Mouse (Mus musculus): ENCODE results near the gene Pole4.
A peak's percentile ranks its signal among the peaks of the same experiment; 100 is the strongest.

The Pole4 gene

GRCm38 (mm10) chr6:82705221-82705620 lies at the start of gene Pole4:
TSS of gene Pole4 (minus strand) at chr6:82705365.
- DNase-seq (ENCODE audit: low spot score in 2 of 2): no peak

- DNase-seq (ENCODE audit: low spot score in 2 of 2): no peak
These were observed 49.6 kb upstream of the Pole4 start for GRCm38 (mm10) chr6:82754769-82755168.

DNA sequence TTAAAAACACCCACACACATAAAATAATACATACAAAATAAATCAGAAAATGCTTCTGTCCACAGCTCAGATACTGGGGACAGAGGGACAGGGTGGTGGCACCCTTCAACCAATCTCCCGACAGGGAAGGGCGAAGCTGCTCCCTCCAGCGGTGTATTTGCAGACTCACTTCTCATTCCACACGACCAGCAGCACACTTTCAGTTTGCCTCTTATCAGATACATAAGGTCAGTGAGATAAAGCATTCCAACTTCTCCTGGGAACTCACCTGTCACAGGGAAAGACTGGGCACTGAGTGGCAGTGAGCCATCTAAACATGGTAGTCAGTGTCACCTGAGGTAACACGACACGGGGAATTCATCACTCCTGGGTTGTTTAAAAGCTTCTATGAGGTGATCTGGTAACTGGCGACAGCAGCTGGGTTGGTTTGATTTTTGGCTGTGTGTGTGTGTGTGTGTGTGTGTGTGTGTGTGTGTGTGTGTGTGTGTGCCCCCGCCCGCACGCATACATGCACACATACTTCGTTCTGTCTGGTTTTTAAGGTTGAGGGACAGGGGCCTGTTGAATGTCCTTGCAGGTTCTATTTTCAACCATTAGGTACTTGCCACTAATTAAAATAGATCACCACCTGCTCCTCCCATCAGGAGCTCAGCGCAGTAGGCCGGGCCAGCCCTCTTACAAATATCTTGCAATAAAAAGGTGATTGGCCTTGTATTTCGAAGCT lies 48.6 kb upstream of the Pole4 start:
- no peak for DNase-seq (ENCODE audit: low spot score in 2 of 2)

GRCm38 (mm10) chr6:82753061-82753460 lies 47.9 kb upstream of the Pole4 start:
- DNase-seq (ENCODE audit: low spot score in 2 of 2): peak in 1 of 2 experiments; percentile 56

DNA sequence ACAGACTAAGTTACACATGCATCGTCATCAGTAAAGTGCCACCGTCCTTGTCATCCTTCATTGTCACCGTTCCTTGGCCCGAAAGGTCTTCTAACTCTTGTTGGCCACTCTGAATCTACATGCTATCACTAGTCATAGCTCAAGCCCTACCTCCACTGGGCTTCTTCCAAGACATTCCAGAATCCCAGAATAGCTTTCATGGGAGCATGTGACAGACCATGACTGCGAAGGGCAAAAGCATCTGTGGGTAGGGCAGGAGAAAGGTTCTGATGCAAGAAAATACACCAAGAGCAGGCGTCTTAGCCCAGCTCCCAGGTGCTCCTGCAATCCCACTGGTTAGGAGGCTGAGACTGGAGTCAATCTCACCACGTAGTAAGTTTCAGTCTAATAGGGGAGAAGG lies 46.6 kb upstream of the Pole4 start:
- DNase-seq (ENCODE audit: low spot score in 2 of 2): no peak

GRCm38 (mm10) chr6:82751031-82751430 lies 45.9 kb upstream of the Pole4 start:
- DNase-seq (ENCODE audit: low spot score in 2 of 2): no peak

DNA sequence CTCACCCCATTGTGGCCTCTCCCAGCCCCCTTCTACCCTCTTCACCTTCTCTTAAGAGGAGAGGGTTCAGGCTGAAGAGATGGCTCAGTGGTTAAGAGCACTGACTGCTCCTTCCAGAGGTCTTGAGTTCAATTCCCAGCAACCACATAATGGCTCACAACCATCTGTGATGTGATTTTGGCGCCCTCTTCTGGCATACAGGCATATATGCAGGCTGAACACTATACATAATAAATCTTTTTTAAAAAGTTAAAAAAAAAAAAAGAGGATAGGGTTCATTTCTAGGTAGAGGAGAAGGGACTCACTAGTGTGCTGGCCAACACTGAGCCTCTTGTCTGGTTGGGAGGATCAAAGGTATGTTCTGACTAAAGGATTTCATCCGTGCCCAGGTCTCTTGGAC lies 44.9 kb upstream of the Pole4 start:
- DNase-seq (ENCODE audit: low spot score in 2 of 2): no peak

GRCm38 (mm10) chr6:82748106-82748672 lies 43.0 kb upstream of the Pole4 start:
- no peak for DNase-seq (ENCODE audit: low spot score in 2 of 2)

DNA sequence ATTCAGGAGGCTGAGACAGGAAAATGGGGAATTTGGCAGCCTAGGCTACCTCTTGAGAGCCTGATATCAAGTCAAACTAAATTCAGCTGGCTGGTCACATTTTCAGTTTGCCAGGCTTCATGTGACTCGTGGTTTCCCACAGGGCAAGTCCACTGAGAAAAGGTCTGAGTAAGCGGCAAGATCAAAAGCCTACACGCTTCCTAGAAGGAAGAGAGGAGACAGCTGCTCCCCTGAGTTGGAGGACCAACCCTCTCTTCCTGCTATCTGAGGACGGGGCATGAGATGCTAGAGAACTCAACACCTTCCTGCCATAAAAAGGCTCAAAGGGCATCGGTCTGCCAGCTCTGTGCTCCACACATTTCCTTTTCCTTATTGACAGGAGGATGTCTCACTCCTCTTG lies 41.9 kb upstream of the Pole4 start:
- no peak for DNase-seq (ENCODE audit: low spot score in 2 of 2)

- no peak for DNase-seq (ENCODE audit: low spot score in 2 of 2)
These were observed 39.4 kb upstream of the Pole4 start for GRCm38 (mm10) chr6:82744553-82744952.

GRCm38 (mm10) chr6:82741518-82741880 lies 36.3 kb upstream of the Pole4 start:
- DNase-seq (ENCODE audit: low spot score in 2 of 2): no peak

DNA sequence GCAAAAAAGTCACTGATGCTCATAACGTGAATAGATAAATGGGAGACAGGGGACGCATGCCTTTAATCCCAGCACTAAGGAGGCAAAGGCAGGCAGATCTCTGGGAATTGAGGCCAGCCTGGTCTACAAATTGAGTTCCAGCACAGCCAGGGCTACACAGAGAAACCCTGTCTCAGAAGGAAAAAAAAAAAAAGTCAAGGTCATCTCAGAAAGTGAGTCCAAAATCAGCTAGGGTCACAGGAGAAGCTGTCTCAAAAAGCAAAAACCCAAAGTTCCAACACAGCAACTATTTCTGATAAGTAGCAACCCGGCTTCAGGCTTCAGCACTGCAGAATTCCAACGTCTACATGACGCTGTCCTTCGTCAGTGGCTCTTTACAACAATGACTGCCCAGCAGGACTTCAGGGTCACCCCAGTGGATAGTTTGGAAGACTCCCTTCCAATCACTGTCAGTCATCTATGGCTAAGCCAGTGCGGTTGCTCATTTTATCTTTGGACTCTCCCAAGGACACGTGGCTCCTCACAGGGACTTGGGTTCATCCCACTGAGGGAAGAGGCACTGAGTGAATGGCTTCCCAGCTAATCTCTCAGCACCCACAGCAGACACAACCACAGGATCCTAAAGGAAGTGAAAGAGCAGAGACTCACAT lies 35.8 kb upstream of the Pole4 start:
- DNase-seq (ENCODE audit: low spot score in 2 of 2): no peak

DNA sequence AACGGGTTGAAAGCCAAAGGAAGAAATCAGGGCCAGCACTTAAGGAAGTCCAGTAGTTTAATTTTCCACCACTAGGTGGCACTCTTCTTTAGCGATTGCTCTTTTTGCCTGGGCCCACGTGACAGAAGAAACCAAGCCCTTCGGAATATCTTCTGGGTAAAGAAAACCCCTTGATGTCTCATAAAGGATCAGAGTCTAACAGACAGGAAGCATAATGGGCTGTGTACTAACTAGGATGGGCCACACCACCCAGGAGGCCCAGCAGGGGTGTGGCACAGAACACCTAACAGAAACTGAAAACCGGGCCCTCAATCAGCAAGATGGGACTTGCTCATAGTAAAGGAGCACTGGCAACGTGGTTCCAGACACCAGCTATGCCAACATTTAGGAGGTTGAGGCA lies 35.1 kb upstream of the Pole4 start:
- DNase-seq (ENCODE audit: low spot score in 2 of 2): peak; percentile 36 to 49

- no peak for DNase-seq (ENCODE audit: low spot score in 2 of 2)
These were observed 32.7 kb upstream of the Pole4 start for GRCm38 (mm10) chr6:82737634-82738540.

GRCm38 (mm10) chr6:82736626-82737600 lies 31.7 kb upstream of the Pole4 start:
- no peak for DNase-seq (ENCODE audit: low spot score in 2 of 2)

DNA sequence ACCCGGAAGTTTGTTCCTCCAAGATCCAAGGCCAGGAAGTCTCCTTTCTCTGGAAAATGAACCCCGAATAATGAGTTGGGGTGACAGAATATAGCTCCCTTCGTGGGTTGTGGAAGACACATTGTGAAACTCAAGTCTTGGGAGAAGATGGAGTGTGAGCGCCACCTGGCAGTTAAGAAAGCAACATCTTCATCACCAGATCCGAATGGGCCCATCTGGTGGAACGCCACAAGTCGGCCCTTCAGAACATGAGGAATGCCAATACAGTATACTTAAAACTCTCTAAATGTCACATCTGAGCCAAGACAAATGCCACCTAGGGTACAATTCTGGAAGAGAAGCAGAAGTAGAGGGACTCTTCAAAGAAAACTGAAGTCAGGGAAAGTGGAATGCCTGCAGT lies 30.2 kb upstream of the Pole4 start:
- DNase-seq (ENCODE audit: low spot score in 2 of 2): no peak

GRCm38 (mm10) chr6:82728635-82729034 lies 23.5 kb upstream of the Pole4 start:
- no peak for DNase-seq (ENCODE audit: low spot score in 2 of 2)

GRCm38 (mm10) chr6:82727206-82727605 lies 22.0 kb upstream of the Pole4 start:
- no peak for DNase-seq (ENCODE audit: low spot score in 2 of 2)

DNA sequence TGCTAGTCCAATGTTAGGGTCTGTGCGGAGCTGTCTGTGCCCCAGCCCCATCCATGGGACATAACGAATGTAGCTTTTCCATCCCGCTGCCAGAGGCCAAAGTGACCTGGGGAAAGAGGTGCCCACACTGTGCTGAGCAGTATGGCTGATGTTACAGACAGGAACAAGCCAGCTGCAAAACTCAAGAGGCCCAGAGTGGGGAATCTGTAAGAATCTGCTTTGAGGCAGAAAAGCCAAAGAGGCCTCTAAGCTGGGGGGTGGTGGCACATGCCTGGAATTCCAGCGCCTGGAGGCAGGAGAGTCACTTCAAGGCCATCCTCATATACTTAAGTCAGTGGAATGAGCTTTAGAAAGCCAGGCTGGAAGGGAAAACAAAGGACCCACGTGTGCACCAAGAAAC lies 18.2 kb upstream of the Pole4 start:
- no peak for DNase-seq (ENCODE audit: low spot score in 2 of 2)

DNA sequence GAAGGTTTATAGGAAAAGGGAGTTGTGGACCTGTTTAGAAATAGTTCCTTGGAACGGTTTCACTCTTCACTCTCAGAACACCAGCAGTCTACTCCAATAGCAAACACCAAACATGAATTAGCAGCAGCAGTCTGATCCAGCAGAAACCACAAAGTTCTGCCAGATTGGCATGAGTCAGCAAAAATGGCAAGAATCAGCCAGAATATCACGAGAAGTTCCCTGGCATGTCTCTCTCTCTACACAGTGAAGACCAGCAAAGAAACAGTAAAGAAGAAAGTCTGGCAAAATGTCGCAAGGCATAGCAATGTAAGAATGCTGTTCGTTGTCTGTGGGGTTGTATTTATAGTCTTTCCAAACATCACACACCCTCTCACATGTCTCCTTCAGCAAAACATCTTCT lies 11.0 kb upstream of the Pole4 start:
- DNase-seq (ENCODE audit: low spot score in 2 of 2): no peak

DNA sequence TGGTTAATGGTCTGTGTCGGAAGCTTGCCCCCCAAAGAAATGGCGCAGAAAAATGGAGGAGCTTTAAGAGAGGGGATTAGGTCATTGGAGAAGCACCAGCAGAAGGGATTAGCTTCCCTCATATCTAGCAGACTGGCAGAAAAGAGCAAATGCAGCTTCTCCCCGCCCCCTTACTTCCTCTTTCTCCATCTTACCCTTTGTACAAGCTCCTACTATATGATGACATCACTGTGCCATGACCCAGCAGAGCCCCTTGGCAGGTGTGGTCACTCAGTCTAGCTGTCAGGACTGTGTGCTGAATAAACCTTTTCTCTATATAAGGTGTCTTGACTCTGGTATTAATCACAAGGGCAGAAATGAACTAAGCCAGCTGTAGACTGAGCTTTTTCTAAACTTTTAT lies 10.5 kb upstream of the Pole4 start:
- no peak for DNase-seq (ENCODE audit: low spot score in 2 of 2)

Data from urinary bladder, adult 18-20 months (tissue).